Mouse (Mus musculus): ENCODE results near the gene Hbb-bh2.

GRCm38 (mm10) chr7:103844525-103845325, 4.4 kb upstream of the Hbb-bh2 start:
- TF ChIP-seq CTCF (IDR thresholded peaks at IDR 0.05; ENCODE audit: borderline replicate concordance, extremely low read depth, insufficient read depth, insufficient read length), result no peak
- no peak for TF ChIP-seq POLR2A (IDR thresholded peaks at IDR 0.05; ENCODE audit: borderline replicate concordance, extremely low read depth, insufficient read depth, insufficient read length, poor library complexity, severe bottlenecking)
